Mouse (Mus musculus) cerebellum, adult 2 months (tissue): ENCODE data around the gene Iqce. TPM values are rescaled to one million over a fixed set of nuclear protein-coding genes. Genes with fewer than 3 reads are reported as not detected.

ENCODE experiments used
- DNase-seq, 2 experiments: peaks; one replicate each; pipeline ENCODE4 v3.0.0; 2021
- H3K27ac ChIP-seq: fragments of 200-500 bp; 2 replicates; pipeline ENCODE4 v1.5.1; 2012; ENCODE audit warnings: low read length, control low read depth, inconsistent platforms; ENCODE audit not compliant: insufficient read depth
- H3K27me3 ChIP-seq: fragments of 200-500 bp; 2 replicates; pipeline ENCODE4 v1.6.1; 2012; ENCODE audit warnings: inconsistent platforms, mild to moderate bottlenecking, low read length, moderate library complexity; ENCODE audit not compliant: control insufficient read depth, insufficient read depth
- H3K4me1 ChIP-seq: fragments of 200-500 bp; 2 replicates; pipeline ENCODE4 v1.6.1; 2011; ENCODE audit warnings: low read length; ENCODE audit not compliant: control insufficient read depth, insufficient read depth
- H3K4me3 ChIP-seq: fragments of 200-500 bp; replicated peaks from 2 replicates; pipeline ENCODE3; 2011; ENCODE audit warnings: mild to moderate bottlenecking, low read depth, low read length, control low read depth; ENCODE audit not compliant: insufficient read depth
- CTCF ChIP-seq: fragments of 200-500 bp; IDR thresholded peaks from 2 replicates; pipeline ENCODE4 v1.5.1; 2011; ENCODE audit warnings: low read depth, mild to moderate bottlenecking, control low read depth, low read length, moderate library complexity, borderline replicate concordance; ENCODE audit not compliant: insufficient read depth
- POLR2A ChIP-seq: fragments of 200-500 bp; IDR thresholded peaks from 2 replicates; pipeline ENCODE4 v1.6.1; 2011; ENCODE audit warnings: low read length, control low read depth, borderline replicate concordance; ENCODE audit not compliant: insufficient read depth
- WGBS: fragments of 180-500 bp; shearing (Covaris S2); methylation state at CpG from one replicate; pipeline ENCODE4 v1.1.7; 2018; 5-methylcytosine and 5-hydroxymethylcytosine counted together
- polyA plus RNA-seq: library from polyadenylated mRNA; depleted of rRNA; stranded (reverse); fragments of >200 nt; gene quantifications from 2 replicates; pipeline ENCODE4 v1.2.3, GENCODE M21; 2012

Iqce gene
- polyA plus RNA-seq, 1 experiment = 33.7 TPM

- 57% methylated on average over 6 of the region's 6 CpGs for WGBS
Measured at GRCm38 (mm10) chr5:140646171-140646570, 56.0 kb downstream of the Iqce start.

GRCm38 (mm10) chr5:140645454-140645853, 56.7 kb downstream of the Iqce start:
- no peak for DNase-seq
- Histone ChIP-seq H3K27ac (no peak overlapping the region), H3K4me1 (peaks cover 31% of the 10 kb centered on the region), H3K27me3 (no peaks in the 10 kb centered on the region), H3K4me3 (no peak overlapping the region)
- WGBS = 78% methylated on average over 4 of the region's 4 CpGs
- no peak for TF ChIP-seq POLR2A
- TF ChIP-seq CTCF = no peak

More at GRCm38 (mm10) chr5:140646171-140646570, 56.0 kb downstream of the Iqce start:
- no peak overlapping the region for H3K27ac ChIP-seq
- DNase-seq = no peak
- H3K4me1 ChIP-seq = peaks cover 30% of the 10 kb centered on the region
- peak overlapping the region; percentile 97 for H3K4me3 ChIP-seq
- no peak for TF ChIP-seq POLR2A
- TF ChIP-seq CTCF = no peak
- H3K27me3 ChIP-seq = no peaks in the 10 kb centered on the region

- Histone ChIP-seq H3K4me1 (peaks cover 38% of the 10 kb centered on the region), H3K4me3 (no peak overlapping the region), H3K27ac (no peak overlapping the region), H3K27me3 (no peaks in the 10 kb centered on the region)
- 55% methylated on average over 15 of the region's 15 CpGs for WGBS
- DNase-seq = no peak
- no peak for TF ChIP-seq CTCF
- no peak for TF ChIP-seq POLR2A
Measured at GRCm38 (mm10) chr5:140644702-140645201, 57.4 kb downstream of the Iqce start.

GRCm38 (mm10) chr5:140644263-140644662, 57.9 kb downstream of the Iqce start:
- H3K4me1 ChIP-seq = peaks cover 42% of the 10 kb centered on the region
- WGBS = 90% methylated on average over 6 of the region's 6 CpGs
- no peak overlapping the region for H3K27ac ChIP-seq

GRCm38 (mm10) chr5:140642076-140642475, 60.1 kb downstream of the Iqce start:
- H3K27ac ChIP-seq = no peak overlapping the region
- H3K4me1 ChIP-seq = peaks cover 48% of the 10 kb centered on the region
- H3K4me3 ChIP-seq = no peak overlapping the region
- DNase-seq = no peak
- 47% methylated on average over 3 of the region's 3 CpGs for WGBS
- H3K27me3 ChIP-seq = no peaks in the 10 kb centered on the region
- no peak for TF ChIP-seq POLR2A
- TF ChIP-seq CTCF = no peak

More at GRCm38 (mm10) chr5:140644263-140644662, 57.9 kb downstream of the Iqce start:
- H3K4me3 ChIP-seq = no peak overlapping the region
- H3K27me3 ChIP-seq = no peaks in the 10 kb centered on the region
- TF ChIP-seq CTCF (no peak), POLR2A (no peak)
- DNase-seq = no peak

- Histone ChIP-seq H3K27ac (no peak overlapping the region), H3K4me1 (peaks cover 48% of the 10 kb centered on the region), H3K27me3 (no peaks in the 10 kb centered on the region), H3K4me3 (no peak overlapping the region)
- TF ChIP-seq POLR2A (no peak), CTCF (no peak)
- DNase-seq = no peak
- WGBS = 44% methylated on average over 10 of the region's 10 CpGs
Measured at GRCm38 (mm10) chr5:140641254-140641928, 60.8 kb downstream of the Iqce start.

- Histone ChIP-seq H3K4me1 (peaks cover 46% of the 10 kb centered on the region), H3K4me3 (no peak overlapping the region), H3K27me3 (no peaks in the 10 kb centered on the region), H3K27ac (no peak overlapping the region)
- 50% methylated on average over 2 of the region's 2 CpGs for WGBS
- DNase-seq = no peak
- TF ChIP-seq POLR2A = no peak
- TF ChIP-seq CTCF = no peak
Measured at GRCm38 (mm10) chr5:140640812-140641211, 61.4 kb downstream of the Iqce start.

GRCm38 (mm10) chr5:140639871-140640270, 62.3 kb downstream of the Iqce start:
- WGBS = 25% methylated on average over 14 of the region's 14 CpGs
- H3K27me3 ChIP-seq = no peaks in the 10 kb centered on the region
- peak; percentile 47 to 57 for DNase-seq
- H3K4me3 ChIP-seq = no peak overlapping the region
- peaks cover 52% of the 10 kb centered on the region for H3K4me1 ChIP-seq
- no peak for TF ChIP-seq POLR2A
- TF ChIP-seq CTCF = no peak
- H3K27ac ChIP-seq = peak overlapping the region; percentile 46; the same call in 1 of the 2 replicates
